Mouse (Mus musculus) urinary bladder, postnatal 4 days (tissue): ENCODE data around the gene Gm20388.

Experiments used
- DNase-seq, 2 experiments: peaks; one replicate each; pipeline ENCODE4 v3.0.0; 2021 to 2022; ENCODE audit warnings: low spot score in 2 of 2

Gene Gm20388

DNA sequence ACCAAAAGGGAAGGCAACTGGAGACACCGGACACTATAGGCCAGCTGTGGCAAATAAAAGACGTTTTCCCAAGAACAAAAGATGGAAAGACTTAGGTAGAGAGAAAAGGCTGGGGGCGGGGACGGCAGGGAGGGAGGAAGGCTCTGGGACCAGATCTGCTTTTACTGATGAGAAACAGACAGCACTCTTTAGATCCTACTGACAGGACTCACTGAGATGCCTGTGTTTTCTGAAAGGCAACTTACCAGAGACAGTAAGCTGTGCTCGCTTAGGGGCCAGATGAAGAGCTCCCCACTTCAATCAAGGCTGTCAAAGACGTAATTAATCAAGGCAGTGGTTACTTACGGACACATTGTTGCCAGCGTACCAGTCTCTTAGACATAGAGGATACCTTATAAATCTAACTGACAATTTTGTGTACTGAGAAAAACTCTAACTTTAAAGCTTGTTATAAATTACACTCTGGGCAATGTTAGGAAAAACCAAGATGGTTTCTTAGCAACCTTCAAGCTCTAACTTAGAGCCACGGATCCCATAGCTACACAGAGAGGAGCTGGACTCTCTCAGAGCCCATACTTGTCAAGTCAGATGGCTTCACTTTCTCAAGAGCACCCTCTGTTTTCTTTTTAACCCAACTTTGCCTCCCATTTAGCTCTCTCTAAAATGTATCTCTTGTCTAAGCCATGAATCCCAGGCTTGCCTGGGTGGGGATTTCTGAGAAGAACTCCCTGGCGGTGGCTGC lies 4481.8 kb downstream of the Gm20388 start:
- DNase-seq: no peak

DNA sequence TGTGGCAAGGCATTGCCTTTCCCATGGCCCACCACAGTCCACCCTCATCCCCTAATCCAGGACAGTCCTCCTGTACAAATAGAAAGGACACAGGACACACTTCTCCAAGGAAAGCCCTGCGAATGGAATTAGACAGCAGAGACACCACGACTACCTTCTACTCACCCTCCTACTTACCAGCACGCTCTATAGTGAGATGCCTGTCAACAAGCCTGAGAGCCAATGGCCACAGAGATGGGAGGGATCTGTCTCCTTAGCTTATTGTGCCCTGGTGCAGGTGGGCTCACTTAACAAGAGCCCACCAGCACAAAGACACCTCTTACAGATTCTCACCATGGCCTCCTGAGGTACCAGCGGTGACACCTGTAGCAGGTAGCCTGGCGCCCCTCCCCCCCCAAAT lies 4482.4 kb downstream of the Gm20388 start:
- DNase-seq: no peak

DNA sequence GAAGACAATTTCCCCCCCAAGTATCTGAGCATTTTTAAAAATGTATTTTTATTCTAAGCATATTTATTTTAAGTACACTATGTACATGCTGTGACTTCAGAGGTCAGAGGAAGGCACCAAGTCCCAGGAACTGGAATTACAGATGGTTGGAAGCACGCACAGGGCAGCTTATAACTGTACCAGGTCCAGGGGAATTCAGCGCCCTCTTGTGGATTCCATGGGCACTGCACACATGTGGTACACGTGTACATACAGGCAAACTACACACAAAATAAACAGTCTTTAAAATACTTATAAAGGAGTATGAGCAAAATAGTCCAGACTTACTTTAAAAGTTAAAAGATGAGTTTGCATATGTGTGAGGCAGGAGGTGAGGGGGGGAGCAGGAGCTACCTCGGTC lies 4483.3 kb downstream of the Gm20388 start:
- no peak for DNase-seq

DNA sequence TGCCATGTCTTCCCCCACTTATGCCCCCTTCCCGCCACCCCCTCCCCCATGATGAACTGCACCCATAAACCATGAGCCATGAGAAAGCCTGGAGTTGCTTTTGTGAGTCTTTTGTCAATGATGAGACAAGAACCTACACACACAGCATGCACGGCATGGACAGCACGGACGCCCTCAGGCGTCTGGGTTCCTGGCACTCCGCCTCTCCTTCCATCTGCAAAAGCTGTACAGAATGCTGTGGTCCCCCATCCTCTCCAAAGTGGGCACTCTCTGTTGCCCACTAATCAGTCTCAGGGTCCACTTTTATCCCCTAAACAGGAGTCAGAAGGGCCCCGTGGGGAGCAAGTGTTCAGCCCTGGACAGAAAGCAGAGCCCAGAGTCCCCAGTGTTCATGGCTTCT lies 4484.3 kb downstream of the Gm20388 start:
- no peak for DNase-seq
